Mouse (Mus musculus) erythroblast, embryonic 14.5 days (primary cell): Measurements from ENCODE around the gene Wfdc21.

Experiments
- GATA1 ChIP-seq: IDR thresholded peaks from 2 replicates; pipeline ENCODE4 v1.6.1; 2012; ENCODE audit warnings: low read length, inconsistent platforms, mixed read lengths
- TAL1 ChIP-seq: IDR thresholded peaks from 3 replicates; pipeline ENCODE4 v1.6.1; 2012; ENCODE audit warnings: low read length, inconsistent platforms, mixed read lengths

DNA sequence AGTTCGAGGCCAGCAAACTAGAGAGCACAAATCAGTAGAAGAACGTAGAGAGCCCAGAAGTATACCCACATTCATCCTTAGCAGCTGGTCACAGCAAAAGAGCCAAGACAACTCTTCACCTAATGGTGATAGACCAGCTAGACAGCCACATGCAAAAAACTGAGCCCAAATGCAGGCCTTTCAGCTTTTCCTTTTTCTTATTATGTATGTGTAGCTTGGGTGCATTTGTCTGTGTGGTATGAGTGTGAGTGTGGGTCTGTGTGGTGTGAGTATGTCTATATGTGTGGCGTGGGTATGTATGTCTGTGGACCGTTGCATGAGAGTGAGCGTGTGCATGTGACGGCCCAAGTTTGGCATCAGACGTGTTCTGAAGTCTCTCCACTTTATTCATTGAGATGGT lies 24.3 kb downstream of the Wfdc21 start:
- no peak for TF ChIP-seq GATA1
- no peak for TF ChIP-seq TAL1
